In genomic region chr12:82256921-82257500, GRCm38 (mm10) we compare ENCODE assay signal across 13 mouse cellular contexts.
A peak's percentile ranks its signal among the peaks of the same experiment; 100 is the strongest.
DNase-seq lines count a peak whose midpoint lies in the region; ATAC-seq and TF ChIP-seq lines count a peak whose summit lies in the region.
"Had no signal": no experiment of that assay in that cellular context is flagged by ENCODE, and none has a peak within 500 bp of the region (broad histone marks: within the 10 kb centered on the region; RNA-seq: fewer than 3 reads in every experiment).

No protein-coding gene starts in this region.

- H3K36me3 ChIP-seq in kidney, embryonic 14.5 days (ENCODE audit: control insufficient read depth, insufficient read depth, low read length): no peaks in the 10 kb centered on the region
- peaks cover 78% of the 10 kb centered on the region for H3K36me3 ChIP-seq in G1E (replicated peaks)
- H3K36me3 ChIP-seq in kidney, adult 2 months (ENCODE audit: control insufficient read depth, insufficient read depth, low read length): no peaks in the 10 kb centered on the region
- H3K36me3 ChIP-seq: forebrain, embryonic 15.5 days; lung, embryonic 15.5 days; neural tube, embryonic 13.5 days had no signal

- TF ChIP-seq POLR2A in kidney, adult 2 months (IDR thresholded peaks at IDR 0.05; ENCODE audit: low read depth, low read length): no peak

- no peaks in the 10 kb centered on the region for H3K9me3 ChIP-seq in kidney, embryonic 14.5 days (ENCODE audit: control insufficient read depth, low read length)
- H3K9me3 ChIP-seq in G1E (replicated peaks): no peaks in the 10 kb centered on the region
- H3K9me3 ChIP-seq: forebrain, embryonic 15.5 days; lung, embryonic 15.5 days; neural tube, embryonic 13.5 days had no signal

- no peaks in the 10 kb centered on the region for H3K27me3 ChIP-seq in kidney, embryonic 14.5 days (ENCODE audit: control insufficient read depth, insufficient read depth, low read length)
- no peaks in the 10 kb centered on the region for H3K27me3 ChIP-seq in G1E (ENCODE audit: insufficient read depth, low read length)
- H3K27me3 ChIP-seq in kidney, adult 2 months (replicated peaks; ENCODE audit: control insufficient read depth, insufficient read depth, low read length): no peaks in the 10 kb centered on the region
- H3K27me3 ChIP-seq: forebrain, embryonic 15.5 days; lung, embryonic 15.5 days; neural tube, embryonic 13.5 days had no signal

- ATAC-seq in kidney, embryonic 14.5 days (ENCODE audit: low FRiP score, low TSS enrichment): no peak
- peak; percentile 58; the same call in 1 of the 2 replicates for ATAC-seq in G1E (ENCODE audit: extremely low read depth, insufficient number of reproducible peaks, low FRiP score, poor library complexity, severe bottlenecking)
- ATAC-seq: activated CD4-positive, CD25-positive, alpha-beta regulatory T cell, adult 4 months; forebrain, embryonic 15.5 days; hindbrain, embryonic 16.5 days had no signal

- no peak overlapping the region for H3K4me3 ChIP-seq in kidney, embryonic 14.5 days (ENCODE audit: low read length)
- no peak overlapping the region; the same call in 1 of the 2 replicates for H3K4me3 ChIP-seq in G1E (ENCODE audit: low read depth, low read length)
- H3K4me3 ChIP-seq in kidney, adult 2 months (ENCODE audit: insufficient read depth, low read depth, low read length): no peak overlapping the region
- H3K4me3 ChIP-seq: forebrain, embryonic 15.5 days; lung, embryonic 15.5 days; neural tube, embryonic 13.5 days had no signal

- 92% methylated on average over 6 of the region's 6 CpGs for WGBS in kidney, embryonic 14.5 days
- 47% methylated on average over 6 of the region's 6 CpGs for WGBS in kidney, adult 2 months

- no peak overlapping the region for H3K9ac ChIP-seq in kidney, embryonic 14.5 days (ENCODE audit: low read depth, low read length)
- H3K9ac ChIP-seq: forebrain, embryonic 15.5 days; lung, embryonic 15.5 days; neural tube, embryonic 13.5 days had no signal

- no peak overlapping the region for H3K27ac ChIP-seq in kidney, embryonic 14.5 days (ENCODE audit: low read depth, low read length)
- peak overlapping the region; percentile 93 for H3K27ac ChIP-seq in kidney, adult 2 months (ENCODE audit: insufficient read depth, low read depth, low read length)
- H3K27ac ChIP-seq: forebrain, embryonic 15.5 days; lung, embryonic 15.5 days; neural tube, embryonic 13.5 days had no signal

- DNase-seq in kidney, adult 11 months: peak; percentile 39
- DNase-seq in G1E (ENCODE audit: low spot score): peak; percentile 35
- peak; percentile 62 for DNase-seq in kidney, adult 2 months
- peak; percentile 44 to 49 for DNase-seq in kidney, postnatal 36 days
- no peak for DNase-seq in neural tube, embryonic 10.5 days (ENCODE audit: extremely low spot score, low spot score)
- DNase-seq in left cerebral cortex, adult 18-20 months (ENCODE audit: low spot score in 2 of 2): no peak
- DNase-seq: cerebellum, postnatal 14 days had no signal

- H3K4me1 ChIP-seq in kidney, embryonic 14.5 days (ENCODE audit: control insufficient read depth, insufficient read depth, low read length): 0 out of 2 replicates have a peak, but pooled peaks cover 5% of the 10 kb centered on the region
- H3K4me1 ChIP-seq in G1E (ENCODE audit: insufficient read depth, low read depth, low read length): peaks cover 80% of the 10 kb centered on the region
- peaks cover 33% of the 10 kb centered on the region for H3K4me1 ChIP-seq in kidney, adult 2 months (ENCODE audit: control insufficient read depth, insufficient read depth, low read length)
- H3K4me1 ChIP-seq: neural tube, embryonic 13.5 days had no signal

- TF ChIP-seq CTCF in G1E (IDR thresholded peaks at IDR 0.05; ENCODE audit: low read depth, low read length): no peak
- no peak for TF ChIP-seq CTCF in kidney, adult 2 months (conservative IDR thresholded peaks at IDR 0.05; ENCODE audit: insufficient read depth, insufficient read length, low read depth, low read length)

- no peak overlapping the region for H3K4me2 ChIP-seq in kidney, embryonic 14.5 days (replicated peaks; ENCODE audit: low read depth, low read length)
- H3K4me2 ChIP-seq: forebrain, embryonic 15.5 days; lung, embryonic 15.5 days; neural tube, embryonic 13.5 days had no signal

Comparison
In these comparisons a context has a peak if more than half of its experiments do, and no peak if none do; other contexts are left out.
1. DNase-seq: peak in kidney, adult 11 months (single experiment), G1E (single experiment), kidney, adult 2 months (single experiment) and kidney, postnatal 36 days (2 of 2); none in neural tube, embryonic 10.5 days (single experiment) and left cerebral cortex, adult 18-20 months (0 of 2).